Mouse (Mus musculus) limb, embryonic 11.5 days (tissue): Measurements from ENCODE around the gene Ilvbl. TPM values are rescaled to one million over a fixed set of nuclear protein-coding genes. Genes with fewer than 3 reads are reported as not detected.

Experiments used
- ATAC-seq: fragments of 200-750 bp; cut with Nextera tagmentation; 2 replicates; pipeline ENCODE4 v1.8.0; 2017; ENCODE audit warnings: low read depth; ENCODE audit not compliant: insufficient number of reproducible peaks, low FRiP score, low TSS enrichment
- DNase-seq: peaks from one replicate; pipeline ENCODE4 v3.0.0-alpha.2; 2015; ENCODE audit warnings: low spot score
- H3K27ac ChIP-seq: fragments of 300-500 bp; sonication (generic); replicated peaks from 2 replicates; pipeline ENCODE4 v1.5.1; 2014; ENCODE audit warnings: low read depth, mild to moderate bottlenecking, low read length
- H3K27me3 ChIP-seq: fragments of 300-500 bp; sonication (generic); 2 replicates; pipeline ENCODE4 v1.6.1; 2014; ENCODE audit warnings: mild to moderate bottlenecking, low read length, mixed read lengths; ENCODE audit not compliant: control insufficient read depth, insufficient read depth
- H3K36me3 ChIP-seq: fragments of 300-500 bp; sonication (generic); 2 replicates; pipeline ENCODE4 v1.6.1; 2014; ENCODE audit warnings: mild to moderate bottlenecking, low read length, moderate library complexity, mixed read lengths; ENCODE audit not compliant: control insufficient read depth, insufficient read depth
- H3K4me1 ChIP-seq: fragments of 300-500 bp; sonication (generic); 2 replicates; pipeline ENCODE4 v1.6.1; 2014; ENCODE audit warnings: low read length, mixed read lengths; ENCODE audit not compliant: control insufficient read depth, insufficient read depth
- H3K4me2 ChIP-seq: fragments of 300-500 bp; sonication (generic); 2 replicates; pipeline ENCODE4 v1.6.1; 2014; ENCODE audit warnings: low read depth, mild to moderate bottlenecking, moderate library complexity; ENCODE audit not compliant: severe bottlenecking
- H3K4me3 ChIP-seq: fragments of 300-500 bp; sonication (generic); 2 replicates; pipeline ENCODE4 v1.5.1; 2014; ENCODE audit warnings: low read depth, low read length
- H3K9ac ChIP-seq: fragments of 300-500 bp; sonication (generic); 2 replicates; pipeline ENCODE4 v1.6.1; 2014; ENCODE audit warnings: mild to moderate bottlenecking, low read length
- H3K9me3 ChIP-seq: fragments of 300-500 bp; sonication (generic); 2 replicates; pipeline ENCODE4 v1.6.1; 2016; ENCODE audit warnings: low read length; ENCODE audit not compliant: control insufficient read depth
- WGBS: fragments of 180-500 bp; shearing (Covaris S2); extraction: QIAGEN DNeasy Blood & Tissue Kit; methylation state at CpG from one replicate; pipeline ENCODE4 v1.1.7; 2014; 5-methylcytosine and 5-hydroxymethylcytosine counted together
- microRNA-seq: library from miRNA; unstranded; fragments of <30 nt; microRNA quantifications from one replicate; pipeline ENCODE4, GENCODE M21; 2016
- polyA plus RNA-seq: library from polyadenylated mRNA; unstranded; fragments of >200 nt; fragmentation: Nextera tagmentation; extraction: Ambion mirVana; gene quantifications from 2 replicates; pipeline ENCODE4 v1.2.1, GENCODE M21; 2014

Gene Ilvbl
- polyA plus RNA-seq, 1 experiment from 2014 or later = 29.2 TPM

GRCm38 (mm10) chr10:78630194-78630593, 56.0 kb downstream of the Ilvbl start:
- Histone ChIP-seq H3K4me2 (no peak overlapping the region), H3K36me3 (no peaks in the 10 kb centered on the region), H3K4me3 (no peak overlapping the region), H3K9ac (no peak overlapping the region), H3K9me3 (no peaks in the 10 kb centered on the region), H3K4me1 (no peaks in the 10 kb centered on the region), H3K27ac (no peak overlapping the region), H3K27me3 (no peaks in the 10 kb centered on the region)
- DNase-seq = no peak
- whole genome bisulfite sequencing = 82% methylated on average over 4 of the region's 4 CpGs
- ATAC-seq = no peak

GRCm38 (mm10) chr10:78632311-78632710, 58.2 kb downstream of the Ilvbl start:
- DNase-seq (peak; percentile 39), ATAC-seq (no peak)
- no peaks in the 10 kb centered on the region for H3K36me3 ChIP-seq
- no peaks in the 10 kb centered on the region for H3K9me3 ChIP-seq
- H3K4me3 ChIP-seq = no peak overlapping the region
- WGBS = 24% methylated on average over 6 of the region's 6 CpGs
- no peak overlapping the region for H3K4me2 ChIP-seq
- H3K9ac ChIP-seq = no peak overlapping the region
- no peaks in the 10 kb centered on the region for H3K4me1 ChIP-seq
- H3K27ac ChIP-seq = no peak overlapping the region
- H3K27me3 ChIP-seq = no peaks in the 10 kb centered on the region

Small RNA genes within 50 kb of the gene (microRNA-seq; reads per million reads assigned to microRNA genes)
- gene Gm27541 = not detected

Other genes starting within 250 kb of the Ilvbl start
- 37.4 and 38.0 TPM in 2 replicates for gene Agpat3, start 221.9 kb upstream of the Ilvbl start, polyA plus RNA-seq
- 272 and 283 TPM in 2 replicates for gene Rrp1, start 161.3 kb upstream of the Ilvbl start, polyA plus RNA-seq
- gene Cstb, start 148.7 kb upstream of the Ilvbl start, polyA plus RNA-seq = 169 TPM in 2 replicates
- 8.3 and 9.2 TPM in 2 replicates for gene Pdxk, start 109.4 kb upstream of the Ilvbl start, polyA plus RNA-seq
- gene Olfr1358, start 56.9 kb upstream of the Ilvbl start, polyA plus RNA-seq = not detected in 2 replicates
- 19.9 and 22.6 TPM in 2 replicates for gene Syde1, start 17.6 kb downstream of the Ilvbl start, polyA plus RNA-seq
- not detected in 2 replicates for gene Olfr1357, start 43.7 kb downstream of the Ilvbl start, polyA plus RNA-seq
- 0.17 and 0.18 TPM in 2 replicates for gene Casp14, start 143.9 kb downstream of the Ilvbl start, polyA plus RNA-seq
- gene Ccdc105, start 178.7 kb downstream of the Ilvbl start, polyA plus RNA-seq = not detected in 2 replicates
- gene Slc1a6, start 206.2 kb downstream of the Ilvbl start, polyA plus RNA-seq = 0.33 and 1.1 TPM in 2 replicates